Mouse (Mus musculus) brain, adult 2 months (tissue): ENCODE measurements at regions not wholly inside any gene's neighbourhood (a gene's known extent, or its start where the extent isn't known, plus 50 kb on each side); places are given as distances from the start of the nearest gene placed in this dataset.

Source experiments
- DNase-seq: peaks from one replicate; pipeline ENCODE4 v3.0.0; 2011; ENCODE audit warnings: low read depth, low spot score

- peak; percentile 34 for DNase-seq
These were observed 104.7 kb upstream of the Camk2d start for GRCm38 (mm10) chr3:126491251-126491913.

- DNase-seq: no peak
These were observed 104.2 kb upstream of the Camk2d start for GRCm38 (mm10) chr3:126491914-126492265.

- DNase-seq: no peak
These were observed 97.3 kb upstream of the Camk2d start for GRCm38 (mm10) chr3:126498823-126499222.

DNA sequence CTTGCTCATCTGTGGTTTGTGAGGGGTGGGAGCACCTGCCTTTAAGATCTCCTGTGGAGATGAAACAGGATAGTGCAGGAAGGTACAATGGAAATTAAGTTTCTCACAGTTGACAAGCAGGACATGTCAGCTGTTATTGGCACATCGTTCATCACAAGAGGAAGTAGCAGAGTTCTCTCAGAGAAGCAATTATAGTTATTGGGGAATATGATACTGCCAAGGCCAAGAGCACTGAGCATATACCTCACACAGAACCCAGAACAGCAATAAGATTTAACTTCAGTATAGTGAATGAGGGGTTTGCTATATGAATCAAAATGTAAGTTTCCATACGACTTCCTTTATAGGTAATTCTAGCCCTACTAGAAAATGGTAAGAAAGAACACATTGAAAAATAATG, 95.9 kb upstream of the Camk2d start:
- no peak for DNase-seq

DNA sequence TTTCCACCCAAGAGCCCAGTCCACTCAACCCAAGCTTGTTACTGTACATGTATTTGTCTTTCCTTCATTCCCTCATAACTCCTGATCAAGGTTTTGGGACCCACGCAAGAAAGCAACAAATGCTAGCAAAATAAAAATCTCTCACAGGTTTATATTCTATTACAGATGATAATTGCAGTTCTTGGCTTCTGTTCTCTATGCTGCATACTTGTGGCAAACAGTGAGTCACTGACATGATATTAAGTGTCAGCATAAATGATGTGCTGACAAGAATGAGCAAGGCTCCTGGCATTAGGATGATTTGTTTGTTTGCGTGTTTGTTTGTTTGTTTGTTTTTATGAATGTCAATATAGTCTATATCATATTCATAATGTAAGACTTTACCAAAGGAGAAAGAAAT, 94.3 kb upstream of the Camk2d start:
- no peak for DNase-seq

DNA sequence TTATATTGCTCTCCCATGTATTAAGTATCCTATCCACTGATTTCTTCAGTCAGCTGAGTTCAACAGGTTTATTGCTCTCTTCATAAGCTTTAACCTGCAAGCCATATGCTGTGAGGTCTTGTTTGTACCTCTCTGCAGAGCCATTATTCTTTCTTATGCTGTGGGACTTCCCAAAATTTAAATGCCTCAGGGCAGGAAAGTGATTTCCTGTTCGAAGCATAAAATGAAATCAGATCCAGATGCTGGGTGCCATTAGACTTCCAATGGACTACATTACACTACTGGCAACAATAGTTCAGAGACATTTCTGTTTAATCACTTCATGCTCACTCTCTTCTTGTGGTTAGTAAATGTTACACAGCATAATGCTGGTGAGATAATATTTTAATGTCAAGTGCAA, 90.4 kb upstream of the Camk2d start:
- DNase-seq: no peak

GRCm38 (mm10) chr3:126514842-126515241, 81.3 kb upstream of the Camk2d start:
- DNase-seq: no peak

GRCm38 (mm10) chr3:126534118-126534820, 61.8 kb upstream of the Camk2d start:
- DNase-seq: peak; percentile 19

- peak; percentile 39 for DNase-seq
These were observed 60.8 kb upstream of the Camk2d start for GRCm38 (mm10) chr3:126535340-126535739.

DNA sequence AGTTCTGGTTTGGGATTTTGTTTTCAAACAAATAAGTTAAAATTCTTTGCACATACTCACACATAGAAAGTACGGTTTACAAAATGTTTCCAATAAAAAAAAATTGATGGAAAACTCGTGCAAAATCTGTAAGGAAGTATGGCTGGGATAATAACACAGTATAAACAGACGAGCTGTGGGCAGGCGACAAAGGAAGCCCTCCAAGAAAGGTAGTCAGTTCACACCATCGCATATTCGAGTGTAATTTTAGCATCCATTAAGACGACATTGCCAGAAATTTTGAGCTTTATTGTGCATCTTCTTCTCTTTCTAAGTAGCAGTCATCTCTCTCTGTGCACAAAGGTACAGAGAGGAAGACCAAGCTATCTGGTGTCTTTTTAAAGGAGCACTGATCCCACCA, 57.6 kb upstream of the Camk2d start:
- peak; percentile 71 for DNase-seq

DNA sequence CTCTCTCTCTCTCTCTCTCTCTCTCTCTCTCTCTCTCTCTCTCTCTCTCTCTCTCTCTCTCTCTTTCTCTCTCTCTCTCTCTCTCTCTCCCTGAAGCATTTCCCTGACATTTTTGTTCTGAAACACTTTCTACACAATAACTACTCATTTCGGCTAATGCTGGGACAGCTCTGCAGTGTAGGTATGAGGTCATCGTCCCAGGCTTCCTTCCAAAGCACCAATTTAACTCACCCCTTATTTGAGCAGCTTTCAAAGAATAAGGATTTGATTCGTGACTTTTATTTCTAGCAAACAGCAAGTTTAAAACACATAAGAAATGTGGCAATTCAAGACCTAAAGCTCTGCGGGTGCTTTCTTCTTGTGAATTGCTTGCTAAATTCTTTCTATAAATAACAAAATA, 55.0 kb upstream of the Camk2d start:
- peak; percentile 66 for DNase-seq
